Mouse (Mus musculus): ENCODE results near the gene Trpc6. TPM values are rescaled to one million over a fixed set of nuclear protein-coding genes. Genes with fewer than 3 reads are reported as not detected.

Gene Trpc6
- polyA plus RNA-seq, 1 experiment from 2014 or later: 0.61 TPM

GRCm38 (mm10) chr9:8676607-8677006, 132.7 kb downstream of the Trpc6 start:
- Histone ChIP-seq H3K9me3 (no peaks in the 10 kb centered on the region), H3K36me3 (no peaks in the 10 kb centered on the region), H3K4me2 (replicated peaks) (no peak overlapping the region), H3K4me1 (no peaks in the 10 kb centered on the region), H3K27me3 (no peaks in the 10 kb centered on the region), H3K4me3 (no peak overlapping the region), H3K27ac (no peak overlapping the region), H3K9ac (no peak overlapping the region)
- ATAC-seq (ENCODE audit: low FRiP score, low read depth): no peak
- 61% methylated on average over 1 of the region's 1 CpGs for WGBS

- 78% methylated on average over 2 of the region's 2 CpGs for WGBS
- Histone ChIP-seq H3K4me3 (no peak overlapping the region), H3K9ac (no peak overlapping the region), H3K4me1 (no peaks in the 10 kb centered on the region), H3K27ac (no peak overlapping the region), H3K27me3 (no peaks in the 10 kb centered on the region), H3K4me2 (replicated peaks) (no peak overlapping the region), H3K36me3 (no peaks in the 10 kb centered on the region), H3K9me3 (no peaks in the 10 kb centered on the region)
- ATAC-seq (ENCODE audit: low FRiP score, low read depth): no peak
These were observed 149.2 kb downstream of the Trpc6 start for GRCm38 (mm10) chr9:8693177-8693576.

GRCm38 (mm10) chr9:8700669-8701068, 156.7 kb downstream of the Trpc6 start:
- no peaks in the 10 kb centered on the region for H3K27me3 ChIP-seq
- H3K4me2 ChIP-seq (replicated peaks): no peak overlapping the region
- ATAC-seq (ENCODE audit: low FRiP score, low read depth): peak; percentile 76
- H3K9me3 ChIP-seq: no peaks in the 10 kb centered on the region
- no peaks in the 10 kb centered on the region for H3K36me3 ChIP-seq
- 0 out of 2 replicates have a peak, but pooled peaks cover 6% of the 10 kb centered on the region for H3K4me1 ChIP-seq
- no peak overlapping the region for H3K9ac ChIP-seq
- H3K27ac ChIP-seq: no peak overlapping the region
- 23% methylated on average over 5 of the region's 5 CpGs for WGBS
- no peak overlapping the region for H3K4me3 ChIP-seq

- Histone ChIP-seq H3K4me1 (0 out of 2 replicates have a peak, but pooled peaks cover 6% of the 10 kb centered on the region), H3K27ac (no peak overlapping the region), H3K4me2 (replicated peaks) (no peak overlapping the region), H3K9me3 (no peaks in the 10 kb centered on the region), H3K27me3 (no peaks in the 10 kb centered on the region), H3K9ac (no peak overlapping the region), H3K36me3 (no peaks in the 10 kb centered on the region), H3K4me3 (no peak overlapping the region)
- ATAC-seq (ENCODE audit: low FRiP score, low read depth): no peak
- 69% methylated on average over 1 of the region's 1 CpGs for WGBS
These were observed 159.6 kb downstream of the Trpc6 start for GRCm38 (mm10) chr9:8703516-8703915.

- Histone ChIP-seq H3K9ac (no peak overlapping the region), H3K4me2 (replicated peaks) (no peak overlapping the region), H3K4me3 (no peak overlapping the region), H3K36me3 (no peaks in the 10 kb centered on the region), H3K27me3 (no peaks in the 10 kb centered on the region), H3K4me1 (0 out of 2 replicates have a peak, but pooled peaks cover 6% of the 10 kb centered on the region), H3K9me3 (no peaks in the 10 kb centered on the region), H3K27ac (no peak overlapping the region)
- no peak for ATAC-seq (ENCODE audit: low FRiP score, low read depth)
- WGBS: 41% methylated on average over 5 of the region's 5 CpGs
These were observed 160.0 kb downstream of the Trpc6 start for GRCm38 (mm10) chr9:8703956-8704355.

- ATAC-seq (ENCODE audit: low FRiP score, low read depth): no peak
- 77% methylated on average over 3 of the region's 3 CpGs for WGBS
- H3K4me1 ChIP-seq: no peaks in the 10 kb centered on the region
These were observed 166.3 kb downstream of the Trpc6 start for GRCm38 (mm10) chr9:8710052-8710739.

GRCm38 (mm10) chr9:8719017-8719416, 175.1 kb downstream of the Trpc6 start:
- no peak for ATAC-seq (ENCODE audit: low FRiP score, low read depth)
- H3K9me3 ChIP-seq: no peaks in the 10 kb centered on the region
- 70% methylated on average over 1 of the region's 1 CpGs for WGBS
- H3K4me3 ChIP-seq: no peak overlapping the region
- no peaks in the 10 kb centered on the region for H3K36me3 ChIP-seq
- H3K27me3 ChIP-seq: no peaks in the 10 kb centered on the region
- H3K4me2 ChIP-seq (replicated peaks): no peak overlapping the region
- H3K9ac ChIP-seq: no peak overlapping the region
- H3K4me1 ChIP-seq: no peaks in the 10 kb centered on the region
- H3K27ac ChIP-seq: no peak overlapping the region

More at GRCm38 (mm10) chr9:8710052-8710739, 166.3 kb downstream of the Trpc6 start:
- Histone ChIP-seq H3K36me3 (no peaks in the 10 kb centered on the region), H3K9ac (no peak overlapping the region), H3K27me3 (no peaks in the 10 kb centered on the region), H3K9me3 (no peaks in the 10 kb centered on the region), H3K4me2 (replicated peaks) (no peak overlapping the region), H3K4me3 (no peak overlapping the region), H3K27ac (no peak overlapping the region)

- Histone ChIP-seq H3K9me3 (no peaks in the 10 kb centered on the region), H3K4me3 (no peak overlapping the region), H3K27me3 (no peaks in the 10 kb centered on the region), H3K4me2 (replicated peaks) (no peak overlapping the region), H3K36me3 (no peaks in the 10 kb centered on the region), H3K27ac (no peak overlapping the region), H3K4me1 (no peaks in the 10 kb centered on the region), H3K9ac (no peak overlapping the region)
- ATAC-seq (ENCODE audit: low FRiP score, low read depth): no peak
- 87% methylated on average over 3 of the region's 3 CpGs for WGBS
These were observed 185.1 kb downstream of the Trpc6 start for GRCm38 (mm10) chr9:8729056-8729455.

Measured in limb, embryonic 13.5 days (tissue).